Comparison of ENCODE assay signal across 8 mouse cellular contexts in genomic region chr13:69530951-69531350, GRCm38 (mm10). TPM values are rescaled to one million over a fixed set of nuclear protein-coding genes. Genes with fewer than 3 reads are reported as not detected.
DNase-seq lines count a peak whose midpoint lies in the region; ATAC-seq lines count a peak whose summit lies in the region.

No protein-coding gene starts in this region.

- no peak overlapping the region for H3K27ac ChIP-seq in forebrain, embryonic 13.5 days
- no peak overlapping the region for H3K27ac ChIP-seq in limb, embryonic 10.5 days
- H3K27ac ChIP-seq in neural tube, embryonic 12.5 days, result no peak overlapping the region

- H3K4me2 ChIP-seq in forebrain, embryonic 13.5 days, result peak overlapping the region; percentile 76
- H3K4me2 ChIP-seq in neural tube, embryonic 12.5 days (replicated peaks), result peak overlapping the region; percentile 87

- H3K27me3 ChIP-seq in forebrain, embryonic 13.5 days, result no peaks in the 10 kb centered on the region
- H3K27me3 ChIP-seq in limb, embryonic 10.5 days (ENCODE audit: low read depth, poor library complexity, severe bottlenecking), result no peaks in the 10 kb centered on the region
- no peaks in the 10 kb centered on the region for H3K27me3 ChIP-seq in neural tube, embryonic 12.5 days (replicated peaks)

- H3K9me3 ChIP-seq in forebrain, embryonic 13.5 days (replicated peaks), result no peaks in the 10 kb centered on the region
- no peaks in the 10 kb centered on the region for H3K9me3 ChIP-seq in limb, embryonic 10.5 days (replicated peaks)
- no peaks in the 10 kb centered on the region for H3K9me3 ChIP-seq in neural tube, embryonic 12.5 days

- no peak for ATAC-seq in forebrain, embryonic 13.5 days
- ATAC-seq in neural tube, embryonic 12.5 days (ENCODE audit: low FRiP score, low read depth), result no peak

- peaks cover 70% of the 10 kb centered on the region for H3K4me1 ChIP-seq in forebrain, embryonic 13.5 days
- H3K4me1 ChIP-seq in limb, embryonic 10.5 days, result peaks cover 51% of the 10 kb centered on the region
- H3K4me1 ChIP-seq in neural tube, embryonic 12.5 days, result peaks cover 71% of the 10 kb centered on the region

- 83% methylated on average over 6 of the region's 6 CpGs for WGBS in forebrain, embryonic 13.5 days
- 90% methylated on average over 6 of the region's 6 CpGs for WGBS in limb, embryonic 10.5 days
- WGBS in neural tube, embryonic 12.5 days, result 87% methylated on average over 6 of the region's 6 CpGs

- H3K9ac ChIP-seq in forebrain, embryonic 13.5 days, result peak overlapping the region; percentile 91
- H3K9ac ChIP-seq in neural tube, embryonic 12.5 days, result peak overlapping the region; percentile 92

- peaks cover 5% of the 10 kb centered on the region for H3K36me3 ChIP-seq in forebrain, embryonic 13.5 days (ENCODE audit: poor library complexity, severe bottlenecking)
- peaks cover 30% of the 10 kb centered on the region for H3K36me3 ChIP-seq in limb, embryonic 10.5 days
- peaks cover 11% of the 10 kb centered on the region for H3K36me3 ChIP-seq in neural tube, embryonic 12.5 days

- H3K4me3 ChIP-seq in forebrain, embryonic 13.5 days, result peak overlapping the region; percentile 81
- peak overlapping the region; percentile 88; the same call in 1 of the 2 replicates for H3K4me3 ChIP-seq in limb, embryonic 10.5 days
- no peak overlapping the region for H3K4me3 ChIP-seq in neural tube, embryonic 12.5 days

- peak; percentile 35 for DNase-seq in kidney, adult 9 months
- DNase-seq in kidney, postnatal 10 days, result no peak
- DNase-seq in limb, embryonic 10.5 days (ENCODE audit: low spot score), result no peak
- no peak for DNase-seq in gastrocnemius, postnatal 10 days
- no peak for DNase-seq in adrenal gland, postnatal 14 days
- no peak for DNase-seq in spleen, adult 12 weeks (ENCODE audit: low spot score)

RNA-seq across cellular contexts. Expression of gene Nsun2, which starts 2.6 kb away (rescaled TPM):
- polyA plus RNA-seq in forebrain, embryonic 13.5 days (2015; fragmentation: Nextera tagmentation; extraction: Ambion mirVana), result 85.5 and 89.6 TPM in 2 replicates
- polyA plus RNA-seq in limb, embryonic 10.5 days (2016; fragmentation: Nextera tagmentation; extraction: Ambion mirVana), result 172 and 198 TPM in 2 replicates
- polyA plus RNA-seq in neural tube, embryonic 12.5 days (2016; fragmentation: Nextera tagmentation; extraction: Ambion mirVana), result 99.4 and 106 TPM in 2 replicates
- total RNA-seq in gastrocnemius, postnatal 10 days (2021), result 10 to 100 TPM; 42.8 to 50.4 TPM
- total RNA-seq in adrenal gland, postnatal 14 days (2021), result 87.3 and 89.0 TPM in 2 replicates

RNA-seq across cellular contexts. Expression of gene Tent4a, which starts 3.5 kb away (rescaled TPM):
- polyA plus RNA-seq in forebrain, embryonic 13.5 days (2015; fragmentation: Nextera tagmentation; extraction: Ambion mirVana), result 7.3 and 7.5 TPM in 2 replicates
- polyA plus RNA-seq in limb, embryonic 10.5 days (2016; fragmentation: Nextera tagmentation; extraction: Ambion mirVana), result 6.0 TPM in 2 replicates
- polyA plus RNA-seq in neural tube, embryonic 12.5 days (2016; fragmentation: Nextera tagmentation; extraction: Ambion mirVana), result 7.4 and 8.2 TPM in 2 replicates
- total RNA-seq in gastrocnemius, postnatal 10 days (2021), result 10 to 100 TPM; 11.6 to 14.3 TPM
- 21.1 and 21.6 TPM in 2 replicates for total RNA-seq in adrenal gland, postnatal 14 days (2021)
